Mouse (Mus musculus): ENCODE measurements around the gene Pds5b. TPM values are rescaled to one million over a fixed set of nuclear protein-coding genes. Genes with fewer than 3 reads are reported as not detected.
"Not testable (repeated sequence)": the region's sequence is repeated elsewhere in the genome, so short reads cannot be mapped to it uniquely, and the experiment has no call there.

The Pds5b gene
- polyA plus RNA-seq, 1 experiment, result 3.2 TPM

DNA sequence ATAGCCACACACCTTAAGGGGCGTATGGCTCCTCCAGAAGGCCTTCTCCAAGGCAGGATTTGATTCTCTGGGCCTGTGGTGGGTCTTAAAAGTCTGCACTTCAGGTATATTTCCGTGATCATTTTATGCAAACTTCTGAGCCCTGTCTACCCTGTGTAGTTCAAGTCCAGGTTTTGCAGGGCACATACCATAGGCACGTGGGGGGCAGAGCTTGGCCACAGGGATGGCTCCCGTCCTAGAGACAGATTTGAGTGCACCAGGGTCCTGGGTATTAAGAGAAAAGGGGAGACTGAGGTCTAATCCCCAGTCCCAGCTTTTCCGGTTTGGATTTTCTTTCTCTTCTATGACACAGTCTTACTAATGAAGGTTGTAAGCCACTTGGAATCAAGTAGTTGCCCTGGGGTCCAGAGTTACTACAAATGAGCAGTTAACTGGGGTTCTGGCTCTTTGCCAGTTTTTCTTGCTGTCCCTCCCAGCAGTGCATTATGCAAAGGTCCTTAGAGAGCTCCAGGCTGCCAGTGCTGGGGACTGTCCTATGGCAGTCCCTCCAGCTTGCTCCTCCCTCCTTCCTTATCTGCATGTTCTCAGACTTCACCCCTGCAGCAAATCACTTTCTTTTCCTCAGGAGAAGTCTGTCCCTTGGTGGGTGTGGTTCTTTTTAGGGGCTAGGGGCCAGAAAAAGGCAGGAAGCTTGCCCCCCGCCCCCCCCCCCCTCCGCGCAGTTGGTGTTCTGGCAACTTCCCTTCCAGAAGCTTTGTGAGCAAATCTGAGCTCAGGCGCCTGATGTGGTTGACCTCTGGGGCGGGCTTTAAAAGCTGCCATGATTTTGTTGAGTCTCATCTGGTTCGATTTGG is 166.4 kb downstream of the Pds5b start:
- no peak for DNase-seq (ENCODE audit: low read depth in 1 of 2, low spot score in 2 of 2)
- Histone ChIP-seq H3K4me3 (ENCODE audit: extremely low read depth, insufficient read depth, insufficient read length) (no peak overlapping the region), H3K27ac (ENCODE audit: insufficient read depth, low read length) (no peak overlapping the region), H3K36me3 (ENCODE audit: control insufficient read depth, insufficient read depth, low read length) (no peaks in the 10 kb centered on the region), H3K27me3 (ENCODE audit: control insufficient read depth, insufficient read depth, low read length) (no peaks in the 10 kb centered on the region), H3K4me1 (ENCODE audit: control insufficient read depth, insufficient read depth, insufficient read length) (no peaks in the 10 kb centered on the region)
- TF ChIP-seq CTCF (IDR thresholded peaks at IDR 0.05; ENCODE audit: extremely low read depth, insufficient read depth, insufficient read length, insufficient replicate concordance) (no peak), POLR2A (IDR thresholded peaks at IDR 0.05; ENCODE audit: low read depth, low read length) (no peak)
- WGBS, result 36% methylated on average over 11 of the region's 11 CpGs

GRCm38 (mm10) chr5:150840596-150840995 is 167.1 kb downstream of the Pds5b start:
- peak in 1 of 2 experiments; percentile 5 for DNase-seq (ENCODE audit: low read depth in 1 of 2, low spot score in 2 of 2)
- H3K27ac ChIP-seq (ENCODE audit: insufficient read depth, low read length), result peak overlapping the region; percentile 18; the same call in 1 of the 2 replicates
- H3K4me1 ChIP-seq (ENCODE audit: control insufficient read depth, insufficient read depth, insufficient read length), result no peaks in the 10 kb centered on the region
- TF ChIP-seq POLR2A (IDR thresholded peaks at IDR 0.05; ENCODE audit: low read depth, low read length) (no peak), CTCF (IDR thresholded peaks at IDR 0.05; ENCODE audit: extremely low read depth, insufficient read depth, insufficient read length, insufficient replicate concordance) (no peak)
- no peak overlapping the region for H3K4me3 ChIP-seq (ENCODE audit: extremely low read depth, insufficient read depth, insufficient read length)
- 22% methylated on average over 11 of the region's 11 CpGs for WGBS
- H3K27me3 ChIP-seq (ENCODE audit: control insufficient read depth, insufficient read depth, low read length), result no peaks in the 10 kb centered on the region
- H3K36me3 ChIP-seq (ENCODE audit: control insufficient read depth, insufficient read depth, low read length), result no peaks in the 10 kb centered on the region

DNA sequence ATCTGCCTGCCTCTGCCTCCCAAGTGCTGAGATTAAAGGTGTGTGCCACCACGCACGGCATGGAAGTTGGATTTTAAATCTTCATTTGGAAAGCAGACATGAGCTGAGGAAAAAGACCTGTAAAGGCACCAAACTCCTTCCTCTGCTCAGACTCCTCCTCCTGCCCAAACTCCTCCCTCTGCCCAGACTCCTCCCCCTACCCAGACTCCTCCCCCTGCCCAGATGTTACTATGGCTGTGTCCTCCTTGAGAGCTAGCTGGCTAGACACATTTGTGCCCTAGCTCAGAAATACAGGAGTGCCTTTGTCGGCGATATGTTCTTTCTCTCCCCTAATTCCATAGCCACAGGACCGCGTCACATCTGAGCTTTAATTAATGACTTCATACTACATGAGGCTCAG is 172.4 kb downstream of the Pds5b start:
- Histone ChIP-seq H3K27ac (ENCODE audit: insufficient read depth, low read length) (no peak overlapping the region), H3K4me3 (ENCODE audit: extremely low read depth, insufficient read depth, insufficient read length) (no peak overlapping the region), H3K27me3 (ENCODE audit: control insufficient read depth, insufficient read depth, low read length) (no peaks in the 10 kb centered on the region), H3K4me1 (ENCODE audit: control insufficient read depth, insufficient read depth, insufficient read length) (no peaks in the 10 kb centered on the region), H3K36me3 (ENCODE audit: control insufficient read depth, insufficient read depth, low read length) (no peaks in the 10 kb centered on the region)
- TF ChIP-seq POLR2A (IDR thresholded peaks at IDR 0.05; ENCODE audit: low read depth, low read length), result no peak
- no peak for TF ChIP-seq CTCF (IDR thresholded peaks at IDR 0.05; ENCODE audit: extremely low read depth, insufficient read depth, insufficient read length, insufficient replicate concordance)
- WGBS, result 94% methylated on average over 6 of the region's 6 CpGs
- DNase-seq (ENCODE audit: low read depth in 1 of 2, low spot score in 2 of 2), result no peak

- 63% methylated on average over 2 of the region's 2 CpGs for WGBS
- no peaks in the 10 kb centered on the region for H3K4me1 ChIP-seq (ENCODE audit: control insufficient read depth, insufficient read depth, insufficient read length)
- H3K36me3 ChIP-seq (ENCODE audit: control insufficient read depth, insufficient read depth, low read length), result no peaks in the 10 kb centered on the region
- TF ChIP-seq CTCF (IDR thresholded peaks at IDR 0.05; ENCODE audit: extremely low read depth, insufficient read depth, insufficient read length, insufficient replicate concordance) (no peak), POLR2A (IDR thresholded peaks at IDR 0.05; ENCODE audit: low read depth, low read length) (no peak)
- no peak for DNase-seq (ENCODE audit: low read depth in 1 of 2, low spot score in 2 of 2)
- H3K27ac ChIP-seq (ENCODE audit: insufficient read depth, low read length), result no peak overlapping the region
- no peaks in the 10 kb centered on the region for H3K27me3 ChIP-seq (ENCODE audit: control insufficient read depth, insufficient read depth, low read length)
- H3K4me3 ChIP-seq (ENCODE audit: extremely low read depth, insufficient read depth, insufficient read length), result no peak overlapping the region
These were observed 177.3 kb downstream of the Pds5b start for GRCm38 (mm10) chr5:150850821-150851220.

DNA sequence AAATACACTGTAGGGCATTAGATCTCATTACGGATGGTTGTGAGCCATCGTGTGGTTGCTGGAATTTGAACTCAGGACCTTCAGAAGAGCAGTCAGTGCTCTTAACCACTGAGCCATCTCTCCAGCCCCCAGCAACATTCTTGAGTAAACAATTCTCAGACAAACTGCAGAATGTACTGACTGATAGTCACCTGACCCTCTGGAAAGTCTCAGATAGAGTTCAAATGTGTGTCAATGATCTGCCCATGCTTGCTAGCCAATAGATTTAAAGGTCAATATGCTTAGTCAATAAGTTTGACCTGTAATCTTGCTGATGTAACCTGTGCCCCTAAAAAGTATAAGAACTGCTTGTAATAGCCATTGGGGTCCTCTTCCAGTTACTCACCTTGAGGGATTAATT is 178.6 kb downstream of the Pds5b start:
- not testable (repeated sequence) for DNase-seq (ENCODE audit: low read depth in 1 of 2, low spot score in 2 of 2); H3K27me3 ChIP-seq (ENCODE audit: control insufficient read depth, insufficient read depth, low read length)

DNA sequence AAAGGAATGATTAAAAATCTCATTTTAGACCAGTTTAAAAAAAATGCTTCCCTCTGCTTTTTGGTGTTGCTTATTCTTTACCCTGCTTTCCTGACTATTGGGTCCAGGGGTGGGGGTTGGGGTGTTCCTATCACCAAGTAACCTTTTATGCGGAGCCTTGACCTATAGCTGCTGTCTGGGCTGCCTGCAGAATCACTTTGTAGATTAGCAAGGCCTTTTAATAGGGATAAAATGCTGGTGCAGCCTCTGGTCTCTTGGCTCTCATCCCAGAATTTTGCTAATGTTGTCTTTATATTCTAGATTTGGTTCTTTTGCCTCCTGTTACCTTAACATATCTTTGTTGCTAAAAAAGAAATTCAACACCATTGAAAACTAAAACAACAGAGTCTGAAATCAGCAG is 181.0 kb downstream of the Pds5b start:
- no peaks in the 10 kb centered on the region for H3K36me3 ChIP-seq (ENCODE audit: control insufficient read depth, insufficient read depth, low read length)
- H3K4me1 ChIP-seq (ENCODE audit: control insufficient read depth, insufficient read depth, insufficient read length), result no peaks in the 10 kb centered on the region
- no peaks in the 10 kb centered on the region for H3K27me3 ChIP-seq (ENCODE audit: control insufficient read depth, insufficient read depth, low read length)
- DNase-seq (ENCODE audit: low read depth in 1 of 2, low spot score in 2 of 2), result no peak
- H3K27ac ChIP-seq (ENCODE audit: insufficient read depth, low read length), result no peak overlapping the region
- H3K4me3 ChIP-seq (ENCODE audit: extremely low read depth, insufficient read depth, insufficient read length), result no peak overlapping the region
- TF ChIP-seq CTCF (IDR thresholded peaks at IDR 0.05; ENCODE audit: extremely low read depth, insufficient read depth, insufficient read length, insufficient replicate concordance) (no peak), POLR2A (IDR thresholded peaks at IDR 0.05; ENCODE audit: low read depth, low read length) (no peak)
- WGBS, result 76% methylated on average over 1 of the region's 1 CpGs

More for the DNA sequence above, 178.6 kb downstream of the Pds5b start:
- H3K36me3 ChIP-seq (ENCODE audit: control insufficient read depth, insufficient read depth, low read length); H3K4me3 ChIP-seq (ENCODE audit: extremely low read depth, insufficient read depth, insufficient read length); H3K27ac ChIP-seq (ENCODE audit: insufficient read depth, low read length); H3K4me1 ChIP-seq (ENCODE audit: control insufficient read depth, insufficient read depth, insufficient read length): not testable (repeated sequence)
- WGBS, result 92% methylated on average over 2 of the region's 2 CpGs

DNA sequence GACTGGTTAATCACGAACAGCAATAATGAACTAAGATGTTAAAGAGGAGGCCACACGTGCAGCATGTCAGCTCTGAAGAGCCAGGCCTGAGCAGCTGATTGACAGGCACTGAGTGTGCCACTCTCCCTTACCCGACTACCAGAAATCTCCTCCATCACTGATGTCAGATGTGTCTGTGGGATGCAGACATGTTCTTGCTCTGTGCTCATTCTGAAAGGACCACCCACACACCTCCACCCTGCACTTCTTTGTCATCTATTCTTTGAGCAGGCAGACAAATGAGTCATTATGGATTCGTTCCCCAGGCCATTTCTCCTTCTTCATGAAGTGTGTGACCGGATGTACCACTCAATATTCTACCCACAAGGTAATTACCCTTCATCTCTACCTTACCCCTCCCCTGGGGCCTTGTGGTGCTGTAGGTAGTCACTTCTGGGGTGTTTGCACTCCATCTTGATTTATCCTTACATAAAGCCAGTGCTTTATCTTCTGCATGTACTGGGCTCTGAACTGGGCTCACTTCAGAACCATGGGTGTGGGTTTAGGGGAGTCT is 186.2 kb downstream of the Pds5b start:
- no peaks in the 10 kb centered on the region for H3K36me3 ChIP-seq (ENCODE audit: control insufficient read depth, insufficient read depth, low read length)
- no peaks in the 10 kb centered on the region for H3K4me1 ChIP-seq (ENCODE audit: control insufficient read depth, insufficient read depth, insufficient read length)
- WGBS, result 75% methylated on average over 5 of the region's 5 CpGs
- H3K27me3 ChIP-seq (ENCODE audit: control insufficient read depth, insufficient read depth, low read length), result no peaks in the 10 kb centered on the region
- H3K4me3 ChIP-seq (ENCODE audit: extremely low read depth, insufficient read depth, insufficient read length), result no peak overlapping the region
- no peak for DNase-seq (ENCODE audit: low read depth in 1 of 2, low spot score in 2 of 2)
- TF ChIP-seq CTCF (IDR thresholded peaks at IDR 0.05; ENCODE audit: extremely low read depth, insufficient read depth, insufficient read length, insufficient replicate concordance) (no peak), POLR2A (IDR thresholded peaks at IDR 0.05; ENCODE audit: low read depth, low read length) (no peak)
- no peak overlapping the region for H3K27ac ChIP-seq (ENCODE audit: insufficient read depth, low read length)

Other genes starting within 250 kb of the Pds5b start
- gene Zar1l, start 155.6 kb upstream of the Pds5b start, polyA plus RNA-seq (2012; rRNA removed), result not detected in 2 replicates
- gene Brca2, start 151.1 kb upstream of the Pds5b start, polyA plus RNA-seq (2012; rRNA removed), result 3.1 and 3.8 TPM in 2 replicates
- 29.0 and 30.9 TPM in 2 replicates for gene N4bp2l1, start 76.6 kb upstream of the Pds5b start, polyA plus RNA-seq (2012; rRNA removed)
- gene N4bp2l2, start 7.6 kb upstream of the Pds5b start, polyA plus RNA-seq (2012; rRNA removed), result 3.7 and 4.4 TPM in 2 replicates